Mouse (Mus musculus): Measurements from ENCODE around the gene Grip1. TPM values are rescaled to one million over a fixed set of nuclear protein-coding genes. Genes with fewer than 3 reads are reported as not detected.

Grip1 gene
- polyA plus RNA-seq, 1 experiment from 2014 or later = 2.2 TPM

DNA sequence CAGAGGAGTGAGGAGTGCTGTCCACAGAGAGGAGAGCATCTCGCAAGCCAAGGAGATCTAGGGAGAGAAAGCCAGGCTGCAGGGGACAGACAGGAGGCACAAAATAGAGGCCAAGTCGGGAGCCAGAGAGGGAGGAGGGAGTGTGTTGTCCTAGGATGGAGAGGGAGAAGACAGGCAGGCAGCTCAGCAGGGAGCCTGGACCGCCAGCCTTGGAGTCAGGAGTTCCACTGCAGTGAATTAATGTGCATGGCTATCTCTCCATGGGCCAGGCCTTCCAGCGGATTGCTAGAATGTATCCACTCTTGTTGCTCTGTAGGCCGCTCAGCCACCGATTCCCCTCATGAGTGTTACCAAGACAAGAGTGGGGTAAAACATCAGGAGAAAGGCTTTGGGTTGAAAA is 21.8 kb upstream of the Grip1 start:
- in situ Hi-C loops (cut with MboI; ENCODE audit: low pct_unique_long_range_greater_than_20kb) = no loop called here
- no peak for ATAC-seq
- no peaks in the 10 kb centered on the region for H3K27me3 ChIP-seq
- DNase-seq (ENCODE audit: low read depth, low spot score) = no peak
- ChIA-PET POLR2A (no interaction called here), CTCF (no interaction called here)
- TF ChIP-seq CTCF (IDR thresholded peaks at IDR 0.05) = no peak

DNA sequence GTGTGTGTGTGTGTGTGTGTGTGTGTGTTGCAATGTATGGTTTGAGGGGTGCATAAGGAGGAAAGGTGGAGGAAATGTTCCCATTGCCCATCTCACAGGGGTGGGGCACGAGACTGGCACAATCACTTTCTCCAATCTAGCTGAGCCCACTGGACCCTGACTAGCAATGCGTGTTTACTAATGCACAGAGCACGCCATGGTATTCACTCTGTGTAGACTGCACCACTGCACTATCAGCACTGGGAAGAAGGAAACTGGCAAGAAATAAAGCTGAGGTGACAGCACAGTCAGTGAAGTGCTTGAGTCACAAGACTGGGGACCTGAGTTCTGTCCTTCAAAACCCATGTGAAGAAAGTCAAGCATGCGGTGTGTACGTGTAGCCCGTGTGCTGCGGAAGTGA is 17.8 kb upstream of the Grip1 start:
- CTCF ChIA-PET = no interaction called here
- POLR2A ChIA-PET = no interaction called here
- in situ Hi-C loops (cut with MboI; ENCODE audit: low pct_unique_long_range_greater_than_20kb) = no loop called here
- H3K27me3 ChIP-seq = no peaks in the 10 kb centered on the region
- no peak for DNase-seq (ENCODE audit: low read depth, low spot score)
- no peak for TF ChIP-seq CTCF (IDR thresholded peaks at IDR 0.05)
- no peak for ATAC-seq

DNA sequence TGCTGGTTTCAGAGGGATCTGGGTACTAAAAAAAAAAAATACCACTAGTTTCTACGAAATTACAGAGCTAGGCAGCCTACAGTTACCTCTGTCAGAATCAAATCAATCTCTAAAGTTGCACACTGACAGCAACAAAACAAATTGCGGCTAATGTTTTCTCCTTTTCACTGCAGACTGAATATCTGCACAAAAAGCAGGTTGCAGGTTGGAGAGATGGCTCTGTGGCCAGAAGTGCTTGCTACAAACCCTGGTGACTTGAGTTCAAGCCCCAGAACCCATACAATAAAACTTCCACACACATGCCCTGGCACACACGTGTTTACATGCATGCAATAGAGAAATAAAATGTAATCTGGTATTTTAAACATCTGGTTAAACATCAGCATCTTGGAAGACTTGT is 16.3 kb upstream of the Grip1 start:
- no peaks in the 10 kb centered on the region for H3K27me3 ChIP-seq
- ChIA-PET CTCF (no interaction called here), POLR2A (interaction anchor here (0.7 kb wide), 1 partner anchor 231 kb away, joined by 3 read pairs; no protein-coding TSS in a partner anchor)
- ATAC-seq (no peak), DNase-seq (ENCODE audit: low read depth, low spot score) (no peak)
- in situ Hi-C loops (cut with MboI; ENCODE audit: low pct_unique_long_range_greater_than_20kb) = no loop called here
- no peak for TF ChIP-seq CTCF (IDR thresholded peaks at IDR 0.05)

DNA sequence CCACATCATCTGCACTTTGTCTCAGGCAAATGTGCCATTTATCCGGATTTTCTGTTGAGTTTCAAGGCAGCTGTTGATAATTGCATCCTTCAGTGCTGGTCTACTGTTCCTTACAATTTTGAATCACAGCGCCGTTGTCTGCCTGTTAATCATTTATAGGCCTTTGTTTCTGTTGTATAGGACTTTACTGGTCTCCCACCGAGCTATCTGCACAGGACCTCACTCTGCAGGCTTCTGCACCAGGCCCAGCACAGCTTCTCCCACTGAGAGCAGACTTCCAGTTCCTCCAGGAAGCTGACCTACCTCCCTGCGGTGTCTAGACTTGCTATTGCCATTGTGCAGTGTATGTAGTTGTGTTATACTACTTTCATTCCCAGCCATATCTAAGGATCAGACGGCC is 11.9 kb upstream of the Grip1 start:
- POLR2A ChIA-PET = no interaction called here
- no peak for ATAC-seq
- H3K27me3 ChIP-seq = peaks cover 4% of the 10 kb centered on the region
- in situ Hi-C loops (cut with MboI; ENCODE audit: low pct_unique_long_range_greater_than_20kb) = no loop called here
- no peak for TF ChIP-seq CTCF (IDR thresholded peaks at IDR 0.05)
- CTCF ChIA-PET = no interaction called here
- DNase-seq (ENCODE audit: low read depth, low spot score) = no peak

DNA sequence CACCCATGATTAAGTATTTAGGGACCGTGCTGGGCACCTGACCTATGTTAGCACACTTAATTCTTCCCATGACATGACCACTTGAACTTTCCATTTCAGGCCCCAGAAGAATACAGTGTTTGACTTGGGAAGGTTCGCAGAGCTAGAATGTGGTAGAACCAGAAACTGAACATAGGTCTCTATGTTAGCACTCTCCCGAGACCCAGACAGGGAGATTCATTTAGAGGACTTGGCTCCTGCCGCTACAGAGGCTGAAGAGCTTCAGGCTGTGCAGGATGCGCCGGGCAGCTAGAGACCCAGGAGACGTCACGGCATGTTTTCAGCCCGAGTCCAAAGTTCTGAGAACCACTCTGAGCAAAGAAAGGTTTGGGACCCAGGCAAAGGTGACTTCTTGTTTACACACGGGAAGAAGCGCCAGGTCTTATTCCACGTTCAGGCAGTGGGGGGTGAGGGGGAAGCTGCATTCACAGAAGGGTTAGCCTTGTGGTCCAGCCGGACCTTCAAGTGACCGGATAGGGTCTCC is 6.2 kb upstream of the Grip1 start:
- CTCF ChIA-PET = no interaction called here
- no peak for ATAC-seq

DNA sequence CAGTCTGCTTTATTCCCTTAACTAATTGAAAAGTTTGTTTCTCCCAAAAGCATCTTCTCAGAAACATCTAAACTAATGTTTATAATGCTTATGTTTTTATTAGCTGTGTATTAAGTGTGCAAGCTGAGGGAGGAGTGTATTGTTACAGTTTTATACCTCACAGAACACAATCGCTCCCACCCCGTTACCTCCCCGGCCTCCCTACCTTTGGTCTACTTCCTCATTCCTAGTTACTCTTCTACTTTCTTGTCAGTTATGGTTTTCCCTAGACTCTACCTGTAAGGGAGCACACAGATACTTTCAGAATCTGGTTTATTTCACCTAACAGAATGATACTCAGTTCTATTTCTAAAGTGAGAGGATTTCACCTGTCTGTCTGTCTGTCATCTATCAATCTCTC is 5.7 kb upstream of the Grip1 start:
- in situ Hi-C loops (cut with MboI; ENCODE audit: low pct_unique_long_range_greater_than_20kb) = no loop called here
- ATAC-seq = no peak
- peaks cover 4% of the 10 kb centered on the region for H3K27me3 ChIP-seq
- ChIA-PET CTCF (no interaction called here), POLR2A (no interaction called here)
- DNase-seq (ENCODE audit: low read depth, low spot score) = no peak
- no peak for TF ChIP-seq CTCF (IDR thresholded peaks at IDR 0.05)

More for the DNA sequence above, 6.2 kb upstream of the Grip1 start:
- DNase-seq (ENCODE audit: low read depth, low spot score) = no peak
- H3K27me3 ChIP-seq = peaks cover 4% of the 10 kb centered on the region
- no peak for TF ChIP-seq CTCF (IDR thresholded peaks at IDR 0.05)
- in situ Hi-C loops (cut with MboI; ENCODE audit: low pct_unique_long_range_greater_than_20kb) = no loop called here
- POLR2A ChIA-PET = no interaction called here

DNA sequence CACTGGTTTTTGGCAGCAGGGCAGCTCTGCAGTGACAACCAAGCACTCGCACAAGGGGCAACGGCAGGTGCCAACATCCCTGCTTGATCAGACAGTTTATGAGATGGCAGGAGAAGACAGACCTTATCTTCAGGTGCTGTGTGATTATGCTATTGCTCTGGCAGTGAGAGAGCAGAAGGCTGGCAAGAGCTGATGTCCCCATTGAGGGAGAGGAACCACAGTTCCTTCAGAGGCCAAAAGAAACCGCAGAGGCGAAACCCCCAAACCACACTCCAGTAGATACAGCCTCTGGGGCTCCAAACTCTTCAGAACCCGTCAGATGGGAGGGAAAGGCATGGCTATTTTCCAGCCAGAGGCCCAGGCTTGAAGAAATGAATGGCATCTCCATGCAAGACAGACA is 932 bp upstream of the Grip1 start:
- no peak for TF ChIP-seq CTCF (IDR thresholded peaks at IDR 0.05)
- no peaks in the 10 kb centered on the region for H3K27me3 ChIP-seq
- ATAC-seq (no peak), DNase-seq (ENCODE audit: low read depth, low spot score) (no peak)
- in situ Hi-C loops (cut with MboI; ENCODE audit: low pct_unique_long_range_greater_than_20kb) = no loop called here
- ChIA-PET POLR2A (interaction anchor here (0.6 kb wide), 1 partner anchor 16 kb away, joined by 5 read pairs; no protein-coding TSS in a partner anchor), CTCF (no interaction called here)

DNA sequence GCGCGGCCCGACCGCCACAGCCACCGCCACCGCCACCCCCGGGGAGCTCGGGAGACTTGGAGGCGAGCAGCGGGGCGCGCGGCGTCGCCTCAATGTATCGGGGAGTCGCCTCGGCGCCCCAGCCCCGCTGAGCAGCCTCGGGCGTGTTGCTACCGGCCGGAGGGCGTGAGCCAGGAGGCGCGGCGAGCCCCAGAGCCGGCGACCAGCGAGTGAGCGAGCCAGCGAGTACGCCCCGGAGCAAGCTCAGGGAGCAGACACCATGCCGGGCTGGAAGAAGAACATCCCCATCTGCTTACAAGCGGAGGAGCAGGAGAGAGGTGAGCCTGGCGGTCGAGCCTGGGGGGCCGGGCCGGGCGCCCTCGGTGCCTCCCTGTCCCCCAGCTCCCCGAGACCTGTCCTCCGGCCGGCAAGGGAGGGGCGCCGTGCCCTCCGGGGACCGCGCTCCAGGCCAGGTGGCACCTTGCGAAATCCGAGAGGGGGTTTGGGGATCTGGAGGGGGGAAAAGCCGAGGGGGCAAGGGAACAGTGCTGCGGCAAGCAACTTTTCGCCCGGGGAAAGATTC is 557 bp downstream of the Grip1 start:
- in situ Hi-C loops (cut with MboI; ENCODE audit: low pct_unique_long_range_greater_than_20kb) = no loop called here
- peak; percentile 82 for ATAC-seq
- ChIA-PET CTCF (no interaction called here), POLR2A (no interaction called here)
- H3K27me3 ChIP-seq = no peaks in the 10 kb centered on the region
- no peak for DNase-seq (ENCODE audit: low read depth, low spot score)
- TF ChIP-seq CTCF (IDR thresholded peaks at IDR 0.05) = no peak

DNA sequence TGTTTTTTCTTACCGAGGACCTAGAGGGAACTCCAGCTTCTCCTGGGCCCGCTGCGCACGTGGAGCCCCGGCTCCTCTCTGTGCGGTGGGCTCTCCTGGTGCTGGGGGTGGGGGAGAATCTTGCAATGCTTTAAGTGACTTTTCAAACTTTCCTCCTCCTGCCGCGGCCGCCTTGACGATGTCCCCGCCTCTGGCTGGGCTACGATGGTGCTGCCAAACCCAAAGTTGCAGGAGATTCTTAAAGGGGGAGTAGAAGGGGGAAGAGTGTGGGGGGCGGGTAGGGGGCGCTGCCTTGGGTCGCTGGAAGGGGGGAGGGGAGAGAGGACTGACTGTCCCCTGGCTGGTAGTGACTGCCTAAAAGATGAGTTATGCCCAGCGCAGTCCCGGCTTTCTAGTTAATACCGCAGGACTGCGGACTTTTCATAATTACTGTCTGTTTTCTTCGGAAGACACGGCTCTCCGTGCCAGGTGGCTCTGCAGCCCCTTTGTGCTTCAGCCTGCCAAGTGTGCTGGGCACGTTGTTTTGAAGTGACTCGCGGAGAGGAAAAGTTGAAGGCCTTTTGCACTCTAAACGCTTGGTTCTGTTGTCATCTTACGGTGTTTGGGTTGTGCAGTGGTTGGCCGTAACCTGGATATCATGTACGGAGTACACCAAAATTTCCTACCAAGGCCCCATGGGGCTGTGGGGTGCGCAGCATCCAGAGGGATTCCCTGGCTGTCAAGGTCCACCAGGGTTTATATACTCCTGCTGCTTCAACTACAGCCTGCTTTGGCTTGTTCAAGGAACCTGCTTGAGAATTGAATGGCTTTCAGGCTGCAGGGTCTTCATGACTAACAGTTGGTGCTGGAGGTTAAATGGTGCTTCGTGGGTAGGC is 1.3 kb downstream of the Grip1 start:
- POLR2A ChIA-PET = no interaction called here
- ATAC-seq = peak; percentile 36

DNA sequence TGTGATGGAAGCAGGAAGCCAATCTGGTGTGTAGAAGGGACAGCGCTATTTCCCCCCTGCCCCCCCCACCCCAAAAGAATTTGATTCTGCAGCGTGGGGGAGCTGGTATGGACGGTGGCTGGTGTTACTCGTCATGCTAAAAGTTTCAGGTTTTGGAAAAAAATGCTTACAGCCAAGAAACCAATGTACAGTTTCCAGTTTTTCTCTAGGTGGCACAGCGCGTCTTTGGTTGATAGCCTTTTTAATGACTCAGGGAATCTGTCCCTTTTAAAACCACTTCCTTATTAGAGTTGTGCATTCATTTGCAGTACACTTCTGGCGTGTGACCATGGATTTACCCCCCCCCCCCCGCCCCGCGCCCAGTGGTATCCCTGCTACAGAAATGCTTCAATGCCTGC is 1.9 kb downstream of the Grip1 start:
- H3K27me3 ChIP-seq = no peaks in the 10 kb centered on the region
- ChIA-PET POLR2A (no interaction called here), CTCF (no interaction called here)
- DNase-seq (ENCODE audit: low read depth, low spot score) (no peak), ATAC-seq (no peak)
- in situ Hi-C loops (cut with MboI; ENCODE audit: low pct_unique_long_range_greater_than_20kb) = no loop called here
- no peak for TF ChIP-seq CTCF (IDR thresholded peaks at IDR 0.05)

More for the DNA sequence above, 1.3 kb downstream of the Grip1 start:
- no peak for DNase-seq (ENCODE audit: low read depth, low spot score)
- CTCF ChIA-PET = no interaction called here
- in situ Hi-C loops (cut with MboI; ENCODE audit: low pct_unique_long_range_greater_than_20kb) = no loop called here
- H3K27me3 ChIP-seq = no peaks in the 10 kb centered on the region
- TF ChIP-seq CTCF (IDR thresholded peaks at IDR 0.05) = no peak

DNA sequence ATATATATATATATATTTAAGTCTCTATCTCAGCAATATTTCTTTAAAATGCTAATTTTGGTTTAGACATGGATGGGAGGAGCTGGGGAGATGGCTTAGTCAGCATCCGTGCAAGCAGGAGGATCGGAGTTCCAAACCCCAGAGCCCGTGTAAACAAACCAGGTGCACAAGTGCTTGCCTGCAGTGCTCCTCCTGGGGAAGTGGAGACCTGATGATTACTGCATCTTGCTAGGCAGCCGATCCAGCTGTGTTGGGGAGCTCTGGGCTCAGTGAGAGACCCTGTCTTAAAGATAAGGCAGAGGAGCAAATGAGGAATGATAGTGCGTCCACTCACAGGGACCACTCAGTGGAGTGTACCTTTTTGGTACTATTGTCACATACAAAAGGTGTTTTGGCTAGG is 3.5 kb downstream of the Grip1 start:
- ATAC-seq = no peak
- no peaks in the 10 kb centered on the region for H3K27me3 ChIP-seq
- CTCF ChIA-PET = interaction anchor here (0.9 kb wide), 1 partner anchor 154 kb away, joined by 3 read pairs; no protein-coding TSS in a partner anchor
- TF ChIP-seq CTCF (IDR thresholded peaks at IDR 0.05) = no peak
- in situ Hi-C loops (cut with MboI; ENCODE audit: low pct_unique_long_range_greater_than_20kb) = no loop called here
- POLR2A ChIA-PET = no interaction called here
- DNase-seq (ENCODE audit: low read depth, low spot score) = no peak
